Mouse (Mus musculus): ENCODE data around the gene Nasp.

GRCm38 (mm10) chr4:116596978-116597881 is 30.5 kb downstream of the Nasp start:
- TF ChIP-seq CTCF (IDR thresholded peaks at IDR 0.05; ENCODE audit: low read depth) (peak; percentile 57), EP300 (IDR thresholded peaks at IDR 0.05; ENCODE audit: low read depth) (no peak)
